Mouse (Mus musculus) heart, adult 18-20 months (tissue): ENCODE results near the gene Abca2. TPM values are rescaled to one million over a fixed set of nuclear protein-coding genes. Genes with fewer than 3 reads are reported as not detected.

Experiments
- DNase-seq, 2 experiments: peaks; one replicate each; pipeline ENCODE4 v3.0.0; 2021 to 2022; ENCODE audit warnings: mixed read lengths in 1 of 2
- total RNA-seq, 2 experiments: library from RNA; stranded (reverse); gene quantifications; 2 replicates each; pipeline ENCODE4 v1.2.3; 2021

Gene Abca2
- total RNA-seq, 2 experiments from 2014 or later: 41.4 to 43.2 TPM

DNA sequence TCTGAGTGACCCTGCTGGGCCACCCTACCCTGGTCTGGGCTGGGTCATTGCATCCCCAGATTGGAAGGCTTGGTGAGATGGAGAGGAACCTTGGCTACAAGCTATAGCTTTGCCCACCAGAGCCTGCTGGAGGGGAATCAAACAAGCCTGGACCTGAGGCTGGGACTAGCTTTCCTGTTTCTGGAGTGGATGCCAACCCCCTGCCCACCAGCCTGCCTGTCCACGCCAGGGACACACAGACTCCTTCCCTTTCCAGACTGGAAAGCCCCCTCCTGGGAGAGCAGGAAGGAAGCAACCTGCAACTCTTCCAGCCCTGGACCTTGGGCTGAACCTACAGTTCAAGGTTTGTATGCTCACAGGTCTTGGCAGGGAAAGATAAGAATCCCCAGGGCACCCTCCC is 4.9 kb upstream of the Abca2 start:
- DNase-seq: no peak

DNA sequence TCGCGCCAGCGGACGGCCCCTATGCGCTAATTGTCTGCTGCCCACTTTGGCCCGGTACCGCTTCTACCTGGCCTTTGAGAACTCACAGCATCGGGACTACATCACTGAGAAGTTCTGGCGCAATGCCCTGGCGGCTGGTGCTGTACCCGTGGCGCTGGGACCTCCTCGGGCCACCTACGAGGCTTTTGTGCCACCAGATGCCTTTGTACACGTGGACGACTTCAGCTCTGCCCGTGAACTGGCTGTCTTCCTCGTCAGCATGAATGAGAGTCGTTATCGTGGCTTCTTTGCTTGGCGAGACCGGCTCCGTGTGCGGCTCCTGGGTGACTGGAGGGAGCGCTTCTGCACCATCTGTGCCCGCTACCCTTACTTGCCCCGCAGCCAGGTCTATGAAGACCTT is 3.0 kb upstream of the Abca2 start:
- no peak for DNase-seq

- peak; percentile 68 to 87 for DNase-seq
These were observed 1.7 kb upstream of the Abca2 start for GRCm38 (mm10) chr2:25426721-25427191.

GRCm38 (mm10) chr2:25427256-25427655 is 1.2 kb upstream of the Abca2 start:
- no peak for DNase-seq

DNA sequence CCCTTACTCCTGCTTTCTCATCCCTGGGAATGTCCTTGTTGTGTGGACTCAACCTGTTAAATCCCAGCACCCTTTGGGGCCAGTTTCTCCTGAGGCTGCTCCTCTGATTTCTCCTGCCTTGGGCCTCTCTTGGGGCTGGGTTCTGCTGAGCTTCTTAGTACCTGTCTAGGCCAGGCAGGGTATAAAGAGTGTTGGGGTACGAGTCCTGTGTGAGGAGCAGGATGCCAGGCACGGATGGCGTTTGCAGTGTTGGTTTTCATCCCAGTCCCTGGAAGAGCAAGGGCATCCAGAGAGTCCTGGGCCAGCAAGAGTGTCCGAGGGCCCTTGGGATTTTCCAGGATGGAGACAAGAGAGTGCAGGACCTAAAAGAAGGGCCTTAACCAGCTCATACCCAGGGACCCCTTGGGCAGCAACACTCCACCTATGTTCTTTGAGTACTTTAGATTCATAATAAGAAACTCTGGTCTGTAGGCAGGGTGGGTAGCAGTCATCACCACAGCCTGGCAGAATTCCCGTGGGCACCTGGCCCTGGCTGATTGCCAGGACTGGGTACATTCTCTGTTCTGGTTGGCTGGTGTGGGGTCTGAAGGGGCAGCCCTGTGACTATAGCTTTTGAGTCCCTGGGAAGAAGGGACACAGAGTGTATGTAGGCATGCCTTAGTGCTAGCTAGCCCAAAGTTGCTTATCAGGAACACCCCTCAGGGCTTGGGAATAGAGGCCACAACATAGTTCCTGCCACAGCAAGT is 1.1 kb downstream of the Abca2 start:
- peak in 1 of 2 experiments; percentile 15 for DNase-seq

DNA sequence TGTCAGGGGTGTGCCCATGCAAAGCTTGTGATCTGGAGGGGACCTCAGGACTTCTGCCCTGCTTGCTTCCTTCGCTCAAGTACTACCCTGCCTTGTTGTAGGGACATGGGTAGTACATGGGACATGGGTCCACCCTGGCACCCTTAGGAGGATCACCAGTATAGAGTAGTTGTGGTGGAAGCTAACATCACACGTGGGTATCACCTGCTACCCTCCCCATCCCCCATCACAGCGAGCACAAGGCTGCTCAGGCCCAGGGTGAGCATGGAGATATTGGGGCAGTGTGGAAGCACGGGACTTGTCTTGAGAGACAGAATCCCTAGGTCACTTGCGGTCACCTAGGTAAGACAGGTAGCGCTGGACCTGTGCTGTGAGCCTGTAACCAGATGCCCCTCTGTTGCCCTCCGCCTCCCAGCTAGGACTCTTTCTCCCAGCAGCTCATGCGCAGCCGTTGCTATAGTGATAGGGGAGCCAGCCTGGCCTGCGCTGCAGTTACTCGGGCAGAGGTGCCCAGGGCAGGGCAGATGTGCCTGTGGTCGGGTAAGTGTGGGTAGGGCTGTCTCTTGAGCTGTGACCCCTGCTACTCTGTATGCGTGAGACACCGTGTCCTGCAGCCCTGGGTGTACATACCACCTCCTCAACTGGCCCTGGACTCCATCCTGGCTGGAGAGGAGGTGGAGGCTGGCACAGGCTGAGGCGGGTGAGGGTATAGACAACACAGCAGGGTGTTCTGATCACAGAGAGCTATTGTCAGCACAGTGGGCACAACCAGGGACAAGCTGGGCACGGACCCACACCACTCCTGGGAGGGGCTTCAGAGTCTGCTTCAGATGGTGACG is 2.1 kb downstream of the Abca2 start:
- no peak for DNase-seq

DNA sequence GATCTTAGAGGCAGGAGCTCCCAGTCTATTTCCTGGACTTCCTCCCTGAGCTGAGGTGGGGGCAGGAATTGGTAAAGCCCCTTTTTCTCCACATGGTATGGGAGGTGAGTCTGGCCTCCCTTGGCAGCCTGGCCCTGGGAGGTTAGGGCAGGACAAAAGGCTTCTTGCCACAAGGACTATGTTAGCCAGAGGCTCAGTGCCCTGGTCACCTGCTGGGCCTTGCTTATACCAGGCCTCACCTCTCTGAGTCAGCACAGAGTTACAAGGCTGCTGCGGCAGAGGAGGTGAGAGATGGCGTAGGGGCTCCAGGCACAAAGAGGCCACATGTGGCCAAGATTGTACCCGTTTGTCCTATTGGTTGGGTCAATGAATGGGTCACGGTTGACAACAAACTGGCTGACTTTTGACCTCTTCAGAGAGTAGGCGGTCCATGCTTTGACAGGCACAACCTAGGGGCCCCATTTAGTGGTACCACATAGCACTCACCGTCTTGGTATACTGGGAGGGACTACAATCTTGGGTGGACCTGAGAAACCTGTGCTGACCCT is 2.9 kb downstream of the Abca2 start:
- DNase-seq: no peak

- no peak for DNase-seq
These were observed 4.0 kb downstream of the Abca2 start for GRCm38 (mm10) chr2:25432326-25433098.

GRCm38 (mm10) chr2:25433101-25433500 is 4.6 kb downstream of the Abca2 start:
- no peak for DNase-seq

DNA sequence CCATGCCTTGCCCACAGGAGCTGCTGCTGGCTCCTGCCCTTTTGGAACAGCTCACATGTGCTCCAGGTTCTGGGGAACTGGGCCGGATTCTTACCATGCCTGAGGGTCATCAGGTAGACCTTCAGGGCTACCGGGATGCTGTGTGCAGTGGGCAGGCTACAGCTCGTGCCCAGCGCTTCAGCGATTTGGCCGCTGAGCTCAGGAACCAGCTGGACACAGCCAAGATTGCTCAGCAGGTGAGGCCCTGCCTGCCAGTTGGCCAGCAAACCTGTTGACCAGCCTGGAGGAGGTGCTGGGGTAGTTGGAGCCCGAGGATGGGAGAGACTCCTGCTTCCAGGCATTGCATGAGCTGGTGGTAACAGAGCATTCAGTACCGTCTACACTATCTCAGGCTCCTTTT is 5.8 kb downstream of the Abca2 start:
- no peak for DNase-seq

GRCm38 (mm10) chr2:25436286-25436820 is 7.8 kb downstream of the Abca2 start:
- no peak for DNase-seq

- no peak for DNase-seq
These were observed 12.6 kb downstream of the Abca2 start for GRCm38 (mm10) chr2:25441067-25441466.

GRCm38 (mm10) chr2:25442682-25443081 is 14.2 kb downstream of the Abca2 start:
- DNase-seq: no peak

GRCm38 (mm10) chr2:25450853-25451647 is 22.5 kb downstream of the Abca2 start:
- DNase-seq: no peak

- DNase-seq: no peak
These were observed 24.4 kb downstream of the Abca2 start for GRCm38 (mm10) chr2:25452951-25453350.

DNA sequence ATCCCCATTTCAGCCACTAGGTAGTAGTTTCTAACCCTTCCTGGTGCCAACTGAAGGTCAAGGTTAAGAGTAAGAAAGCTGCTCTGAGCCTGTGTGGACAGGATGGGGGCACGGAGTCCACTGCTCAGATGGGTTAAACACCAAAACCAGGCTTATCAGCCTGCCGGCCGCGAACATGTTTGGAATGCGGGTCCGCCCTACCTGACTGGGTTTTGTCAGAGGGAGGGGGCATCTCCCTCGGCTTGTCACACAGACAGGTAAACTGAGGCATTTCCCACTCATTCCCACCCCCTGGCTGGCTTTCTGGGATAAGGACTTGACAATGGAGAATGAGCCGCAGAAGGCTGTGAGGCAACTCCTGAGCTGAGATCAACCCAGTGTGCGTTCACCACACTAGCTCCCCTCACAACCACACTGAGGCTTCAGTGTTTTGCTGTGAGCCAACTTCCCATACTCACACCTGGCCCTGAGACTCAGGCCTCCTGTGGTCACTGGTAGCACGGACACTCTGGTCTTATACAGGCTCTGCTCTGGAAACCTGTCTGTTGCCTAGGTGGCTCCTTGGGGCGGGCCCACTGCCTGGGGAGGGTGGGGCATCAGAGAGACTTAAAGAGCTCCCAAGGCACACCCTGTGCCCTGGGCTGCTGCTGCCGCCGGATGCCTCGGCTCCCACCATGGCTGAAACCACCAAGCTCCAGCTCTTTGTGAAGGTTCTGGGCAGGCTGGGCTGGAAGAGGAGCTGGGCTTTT is 27.9 kb downstream of the Abca2 start, which contains the start of gene Clic3:
TSS of gene Clic3 (plus strand) at position 634 of the 749 bp plus-strand sequence.
- no peak for DNase-seq

GRCm38 (mm10) chr2:25457022-25457896 is 28.8 kb downstream of the Abca2 start:
- peak in 1 of 2 experiments; percentile 19 for DNase-seq

DNA sequence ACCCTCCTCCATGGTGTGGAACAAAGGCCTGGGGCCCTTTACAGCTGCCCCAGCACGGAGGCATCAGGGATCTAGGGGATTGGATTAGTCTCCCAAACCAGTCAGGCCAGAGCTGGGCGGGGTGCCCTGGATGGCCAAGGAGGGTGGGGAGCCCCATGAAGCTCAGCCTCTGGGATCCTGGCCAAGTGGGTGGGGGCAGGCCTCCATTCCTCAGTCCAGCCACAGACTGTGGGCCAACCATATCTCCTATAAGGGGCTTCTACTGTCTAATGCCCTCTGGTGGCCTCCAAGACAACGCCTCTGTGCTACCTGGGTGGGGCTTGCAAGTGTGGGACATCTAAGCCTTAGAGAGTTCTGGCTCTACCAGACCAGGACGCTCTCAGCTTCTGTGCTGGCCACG is 30.4 kb downstream of the Abca2 start:
- peak; percentile 60 to 62 for DNase-seq

- DNase-seq: peak in 1 of 2 experiments; percentile 33
These were observed 31.6 kb downstream of the Abca2 start for GRCm38 (mm10) chr2:25460135-25460534.
